Mouse (Mus musculus): Measurements from ENCODE around the gene Scgb1c1.
A peak's percentile ranks its signal among the peaks of the same experiment; 100 is the strongest.

The Scgb1c1 gene

GRCm38 (mm10) chr7:140845683-140846082, 336 bp downstream of the Scgb1c1 start:
- DNase-seq: no peak

GRCm38 (mm10) chr7:140846676-140847075, 1.3 kb downstream of the Scgb1c1 start:
- no peak for DNase-seq

- no peak for DNase-seq
Observed at GRCm38 (mm10) chr7:140847755-140848580, 2.6 kb downstream of the Scgb1c1 start, which contains the start of gene Odf3. Gene Odf3 (plus strand): TSS chr7:140847805.

GRCm38 (mm10) chr7:140848591-140848990, 3.2 kb downstream of the Scgb1c1 start:
- DNase-seq: no peak

- DNase-seq: no peak
Observed at GRCm38 (mm10) chr7:140851916-140852315, 6.6 kb downstream of the Scgb1c1 start.

- DNase-seq: no peak
Observed at GRCm38 (mm10) chr7:140853386-140853785, 8.0 kb downstream of the Scgb1c1 start.

- DNase-seq: no peak
Observed at GRCm38 (mm10) chr7:140854483-140854882, 9.1 kb downstream of the Scgb1c1 start.

- DNase-seq: no peak
Observed at GRCm38 (mm10) chr7:140855181-140855580, 9.8 kb downstream of the Scgb1c1 start.

GRCm38 (mm10) chr7:140855860-140856784, 10.8 kb downstream of the Scgb1c1 start, which contains the start of gene Gm45785:
Gene Gm45785 (minus strand): TSS chr7:140856331.
- peak; percentile 82 to 84 for DNase-seq

GRCm38 (mm10) chr7:140856785-140857549, 11.6 kb downstream of the Scgb1c1 start, which contains the start of gene Ric8a:
Gene Ric8a (plus strand): TSS chr7:140856957.
- peak; percentile 86 to 88 for DNase-seq

GRCm38 (mm10) chr7:140857550-140858505, 12.5 kb downstream of the Scgb1c1 start, which contains the start of gene Bet1l:
Gene Bet1l (minus strand): TSS chr7:140857577.
- DNase-seq: peak; percentile 17 to 21

- no peak for DNase-seq
Observed at GRCm38 (mm10) chr7:140858746-140859145, 13.4 kb downstream of the Scgb1c1 start.

- DNase-seq: no peak
Observed at GRCm38 (mm10) chr7:140859997-140860396, 14.7 kb downstream of the Scgb1c1 start.

- DNase-seq: no peak
Observed at GRCm38 (mm10) chr7:140860728-140861127, 15.4 kb downstream of the Scgb1c1 start.

GRCm38 (mm10) chr7:140864761-140865160, 19.4 kb downstream of the Scgb1c1 start:
- no peak for DNase-seq

GRCm38 (mm10) chr7:140874224-140874623, 28.9 kb downstream of the Scgb1c1 start:
- DNase-seq: no peak

- no peak for DNase-seq
Observed at GRCm38 (mm10) chr7:140877364-140877763, 32.0 kb downstream of the Scgb1c1 start.

- DNase-seq: no peak
Observed at GRCm38 (mm10) chr7:140879355-140879754, 34.0 kb downstream of the Scgb1c1 start.

GRCm38 (mm10) chr7:140880419-140880818, 35.1 kb downstream of the Scgb1c1 start:
- DNase-seq: no peak

- DNase-seq: no peak
Observed at GRCm38 (mm10) chr7:140880865-140881515, 35.6 kb downstream of the Scgb1c1 start.

Measured in cerebellum, postnatal 36 days (tissue).